Comparison of ENCODE assay signal across 14 mouse cellular contexts in the genomic region with DNA sequence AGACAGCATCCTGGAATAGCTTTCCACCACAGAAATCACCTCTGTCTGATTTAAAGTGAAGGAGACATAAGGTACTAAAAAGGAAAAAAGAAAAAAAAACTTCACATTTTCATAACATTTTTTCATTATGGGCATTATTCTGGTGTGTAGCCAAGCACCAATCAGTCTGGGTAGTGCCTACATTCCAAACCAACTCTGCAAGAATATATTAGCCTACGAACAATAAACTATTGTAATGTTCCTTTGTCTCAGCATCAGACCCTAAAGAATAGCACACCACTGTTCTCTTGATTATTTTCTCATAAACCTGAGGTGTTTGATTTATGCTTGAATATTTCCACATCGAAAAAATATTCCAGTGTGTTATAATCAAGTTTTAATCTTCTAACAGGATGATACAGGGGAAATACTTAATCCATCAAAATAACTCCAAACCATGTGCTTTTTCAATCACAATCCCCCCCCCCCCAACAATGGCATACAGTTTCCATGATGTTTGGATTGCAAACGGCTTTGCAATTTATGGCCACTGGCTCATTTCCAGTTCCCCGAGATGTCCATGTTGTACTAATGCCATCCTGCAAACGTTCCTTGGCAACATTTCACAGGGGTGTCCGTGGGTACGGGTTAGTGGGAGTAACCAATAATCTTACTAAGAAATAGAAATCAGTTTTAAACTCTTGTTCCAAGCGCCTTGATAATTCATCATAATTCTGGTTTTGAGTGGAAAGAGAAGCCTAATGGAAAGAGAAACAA.
"Had no signal": no experiment of that assay in that cellular context is flagged by ENCODE, and none has a peak within 500 bp of the region (broad histone marks: within the 10 kb centered on the region; RNA-seq: fewer than 3 reads in every experiment).

No protein-coding gene starts in this region.

- H3K9ac ChIP-seq: kidney, embryonic 15.5 days; liver, embryonic 13.5 days; midbrain, embryonic 12.5 days; stomach, embryonic 15.5 days had no signal

- H3K4me1 ChIP-seq: kidney, embryonic 15.5 days; liver, embryonic 13.5 days; midbrain, embryonic 12.5 days; stomach, embryonic 15.5 days had no signal

- DNase-seq: kidney, postnatal 10 days; kidney, postnatal 36 days; layer of hippocampus, postnatal 36 days; liver, embryonic 13.5 days; lung, adult 2 months; lung, postnatal 14 days; right cerebral cortex, postnatal 25 days; spleen, adult 18-20 months; thymus, postnatal 25 days had no signal

- H3K4me3 ChIP-seq: kidney, embryonic 15.5 days; left cerebral cortex, adult 2 months; liver, embryonic 13.5 days; midbrain, embryonic 12.5 days; stomach, embryonic 15.5 days had no signal

- H3K9me3 ChIP-seq: kidney, embryonic 15.5 days; midbrain, embryonic 12.5 days; stomach, embryonic 15.5 days had no signal

- H3K27me3 ChIP-seq: kidney, embryonic 15.5 days; liver, embryonic 13.5 days; midbrain, embryonic 12.5 days; stomach, embryonic 15.5 days had no signal

- H3K27ac ChIP-seq: kidney, embryonic 15.5 days; left cerebral cortex, adult 2 months; liver, embryonic 13.5 days; macrophage; midbrain, embryonic 12.5 days; stomach, embryonic 15.5 days had no signal

- H3K4me2 ChIP-seq: kidney, embryonic 15.5 days; liver, embryonic 13.5 days; midbrain, embryonic 12.5 days; stomach, embryonic 15.5 days had no signal

- H3K36me3 ChIP-seq: kidney, embryonic 15.5 days; liver, embryonic 13.5 days; midbrain, embryonic 12.5 days; stomach, embryonic 15.5 days had no signal
